Mouse (Mus musculus): Measurements from ENCODE around the gene Fhod1.

GRCm38 (mm10) chr8:105345061-105345975 is 2.4 kb downstream of the Fhod1 start:
- TF ChIP-seq CTCF (IDR thresholded peaks at IDR 0.05; ENCODE audit: borderline replicate concordance, extremely low read depth, insufficient read depth, insufficient read length) (no peak), POLR2A (IDR thresholded peaks at IDR 0.05; ENCODE audit: borderline replicate concordance, extremely low read depth, insufficient read depth, insufficient read length, poor library complexity, severe bottlenecking) (no peak)
